Mouse (Mus musculus): ENCODE results near the gene Tedc2.

Tedc2 gene

DNA sequence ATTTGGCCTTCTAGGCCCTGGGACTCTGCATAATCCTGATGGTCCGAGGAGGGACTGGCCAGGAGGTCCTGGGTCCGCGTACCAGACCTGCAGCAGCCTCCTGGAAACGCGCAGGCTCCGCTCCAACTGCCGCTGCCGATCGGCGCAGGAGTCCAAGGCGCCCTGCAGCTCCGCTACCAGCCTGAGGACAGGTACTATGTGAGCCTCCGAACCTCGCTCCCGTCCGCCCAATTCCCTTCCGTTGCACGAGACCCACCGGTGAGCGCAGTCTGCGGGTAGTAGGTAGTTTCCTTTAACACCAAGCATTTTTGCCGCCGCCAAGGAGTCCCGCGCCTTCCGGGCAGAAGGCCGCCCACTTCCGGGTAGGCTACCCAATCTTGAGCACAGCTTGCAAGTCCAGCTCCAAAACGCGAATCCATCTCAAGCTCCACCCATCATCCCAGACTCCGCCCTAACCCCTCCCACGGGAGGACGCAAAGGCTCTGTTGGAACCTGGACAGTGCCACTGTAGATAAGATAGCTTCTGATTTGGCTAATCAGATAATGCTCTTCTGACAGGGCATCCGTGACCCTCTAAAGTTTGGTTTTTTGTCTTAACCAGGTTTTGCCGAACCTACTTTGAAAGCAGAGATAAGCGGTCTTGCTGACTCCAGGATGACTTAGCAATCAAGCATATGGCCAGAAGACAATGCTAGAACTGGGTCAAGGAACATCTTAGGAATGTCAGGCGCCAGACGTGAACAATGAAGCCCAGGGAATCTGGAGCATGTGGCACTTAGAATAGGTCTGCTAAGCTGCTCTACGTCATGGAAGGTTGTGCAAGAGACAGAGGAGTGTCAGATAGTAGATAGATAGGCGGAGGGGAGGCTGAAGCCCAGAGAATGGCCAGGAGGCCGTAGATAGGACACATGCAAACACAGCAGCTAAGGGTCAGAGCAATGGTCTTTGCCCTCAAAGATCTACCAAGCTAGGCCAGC lies at the start of gene Tedc2:
Gene Tedc2, minus strand, starts transcription at position 417 of the 977 bp plus-strand sequence.
- DNase-seq (ENCODE audit: low spot score in 2 of 2), result peak; percentile 87 to 95

DNA sequence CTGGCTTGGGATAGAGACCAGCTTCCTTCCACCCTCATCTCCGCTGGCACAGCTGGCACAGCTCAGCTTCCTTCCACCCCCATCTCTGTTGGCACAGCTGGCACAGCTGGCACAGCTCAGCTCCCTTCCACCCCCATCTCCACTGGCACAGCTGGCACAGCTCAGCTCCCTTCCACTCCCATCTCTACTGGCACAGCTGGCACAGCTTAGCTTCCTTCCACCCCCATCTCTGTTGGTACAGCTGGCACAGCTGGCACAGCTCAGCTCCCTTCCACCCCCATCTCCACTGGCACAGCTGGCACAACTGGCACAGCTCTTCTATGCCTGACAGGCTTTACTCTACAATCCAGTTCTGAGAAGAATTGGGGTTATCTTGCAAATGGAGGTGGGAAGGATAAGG lies 46.5 kb upstream of the Tedc2 start:
- no peak for DNase-seq (ENCODE audit: low spot score in 2 of 2)

DNA sequence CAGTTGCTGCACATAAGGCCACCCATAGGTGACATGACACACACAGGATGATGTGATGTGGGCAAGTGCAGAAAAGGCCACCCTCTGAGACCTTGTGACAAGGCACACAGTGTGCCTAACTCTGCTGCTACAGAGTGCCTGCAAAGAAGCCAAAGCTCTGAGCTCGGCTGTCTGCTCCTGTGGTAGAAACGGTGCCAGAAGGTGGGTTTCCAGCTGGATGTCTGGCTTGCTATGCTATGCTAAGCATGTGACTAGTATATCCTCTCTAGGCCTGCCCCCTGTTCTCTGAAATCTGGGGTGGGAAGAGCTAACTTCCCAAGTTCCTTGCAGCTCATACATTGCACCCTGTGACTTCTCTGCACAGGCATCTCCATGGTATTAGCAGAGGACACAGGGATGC lies 44.1 kb upstream of the Tedc2 start:
- DNase-seq (ENCODE audit: low spot score in 2 of 2), result no peak

DNA sequence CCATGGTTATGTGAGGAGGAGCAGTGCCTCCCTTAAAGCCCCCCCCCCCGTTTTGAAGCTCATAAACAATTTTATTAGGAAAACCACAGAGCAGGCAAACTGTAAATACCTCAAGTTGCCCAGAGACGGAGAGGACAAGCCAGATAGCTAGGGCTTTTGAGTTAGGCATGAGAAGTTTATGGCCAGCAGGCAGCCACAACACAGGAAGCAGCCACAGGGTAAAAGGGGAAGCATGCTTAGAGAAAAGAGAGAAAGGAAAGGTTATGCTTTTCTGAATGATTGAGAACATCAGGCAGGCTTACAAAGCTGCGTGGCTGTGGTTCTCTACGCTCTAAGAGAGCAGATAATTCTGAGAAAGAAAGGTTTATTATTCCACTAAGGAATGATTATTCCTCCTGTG lies 39.9 kb upstream of the Tedc2 start:
- DNase-seq (ENCODE audit: low spot score in 2 of 2), result no peak

DNA sequence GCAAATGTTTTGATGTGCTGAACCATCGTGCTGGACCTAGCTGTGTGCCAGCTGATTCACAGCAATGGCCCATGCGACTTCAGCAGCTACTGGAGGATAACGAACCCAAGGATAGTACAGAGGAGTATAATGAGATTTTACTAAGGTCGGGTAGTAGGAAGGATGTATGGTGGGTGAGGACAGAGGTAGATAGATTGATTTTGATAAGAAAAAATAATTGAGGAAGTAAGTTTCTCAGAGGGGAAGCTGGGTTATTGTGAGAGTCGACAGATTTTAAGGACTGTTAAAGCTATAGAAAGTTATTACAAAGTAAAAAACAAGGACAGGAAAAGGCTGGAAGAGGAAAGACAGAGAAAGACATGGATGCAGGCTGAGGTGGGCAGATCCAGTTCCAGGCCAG lies 39.1 kb upstream of the Tedc2 start:
- no peak for DNase-seq (ENCODE audit: low spot score in 2 of 2)

DNA sequence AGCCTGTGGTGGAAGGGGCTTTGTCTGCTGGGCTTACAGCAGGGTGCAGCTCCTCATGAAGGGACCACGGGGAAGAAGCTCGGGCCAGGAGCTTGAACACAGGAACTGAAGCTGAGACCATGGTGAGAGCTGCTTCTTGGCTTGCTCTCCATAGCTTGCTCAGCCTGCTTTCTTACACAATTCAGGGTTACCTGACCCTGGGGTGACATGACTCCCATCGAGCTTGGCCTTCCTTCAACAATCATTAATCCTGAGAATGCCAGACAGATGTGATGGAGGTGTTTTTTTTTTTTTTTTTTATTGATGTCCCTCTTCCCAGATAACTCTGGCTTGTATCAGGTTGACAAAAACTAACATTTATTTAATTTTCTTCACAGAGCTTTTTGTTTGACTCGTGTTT lies 38.3 kb upstream of the Tedc2 start:
- DNase-seq (ENCODE audit: low spot score in 2 of 2), result no peak

DNA sequence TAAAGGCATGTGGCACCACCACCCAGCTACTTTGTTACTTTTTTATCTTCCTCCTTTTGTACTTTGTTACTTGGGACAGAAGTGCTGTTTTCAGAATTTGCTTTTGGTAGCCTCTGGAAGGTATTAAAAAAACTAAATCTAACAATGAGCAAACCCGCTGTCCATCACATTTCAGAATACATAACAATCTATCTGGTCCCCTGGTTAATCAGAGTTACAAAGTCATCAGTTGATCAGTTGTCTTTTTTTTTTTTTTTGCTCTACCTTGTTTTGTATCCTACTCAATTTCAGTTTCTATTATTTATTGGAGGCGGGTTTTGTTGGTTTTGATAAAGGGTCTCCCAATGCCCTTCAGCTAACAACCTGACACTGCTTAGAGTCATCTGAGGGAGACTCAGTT lies 31.7 kb upstream of the Tedc2 start:
- DNase-seq (ENCODE audit: low spot score in 2 of 2), result no peak

DNA sequence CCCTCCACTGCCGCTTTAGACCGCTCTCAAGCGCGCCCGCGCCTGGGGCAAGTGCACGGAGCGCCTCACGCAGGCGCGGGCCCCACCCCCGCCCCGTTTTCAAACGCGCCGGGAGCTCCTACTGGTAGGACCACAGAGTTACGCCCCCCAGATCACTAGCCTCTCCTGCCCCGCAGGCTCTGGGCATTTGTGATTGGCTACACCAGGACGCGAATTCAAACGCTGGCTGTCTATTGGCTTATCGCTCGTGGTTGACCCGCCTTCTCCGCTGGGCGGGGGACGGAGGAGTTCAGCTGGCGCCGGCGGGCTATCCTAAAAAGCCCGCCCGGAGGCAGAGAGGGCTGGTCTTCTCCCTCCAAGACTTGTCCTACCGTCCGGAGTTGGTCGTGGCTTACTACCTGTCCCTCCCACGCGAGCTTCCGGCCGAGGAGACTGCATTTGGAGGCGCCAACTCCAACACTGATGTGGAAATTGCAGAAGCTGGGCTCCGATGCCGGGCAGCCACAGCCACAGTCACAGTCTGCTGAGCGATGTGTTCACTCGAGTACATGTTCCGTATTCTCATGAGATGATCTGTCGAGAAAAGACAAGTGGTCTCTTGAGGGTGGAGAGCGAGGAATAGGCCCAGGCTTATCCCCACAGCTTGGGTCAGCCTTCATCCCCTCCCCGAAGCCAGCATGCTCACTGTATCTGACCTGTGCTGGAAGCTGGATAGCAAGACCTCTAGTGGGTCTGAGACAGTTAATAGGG lies 30.8 kb upstream of the Tedc2 start, which contains the start of gene Ccnf:
Gene Ccnf, minus strand, starts transcription at position 165 of the 750 bp plus-strand sequence.
- DNase-seq (ENCODE audit: low spot score in 2 of 2), result peak; percentile 95 to 97

DNA sequence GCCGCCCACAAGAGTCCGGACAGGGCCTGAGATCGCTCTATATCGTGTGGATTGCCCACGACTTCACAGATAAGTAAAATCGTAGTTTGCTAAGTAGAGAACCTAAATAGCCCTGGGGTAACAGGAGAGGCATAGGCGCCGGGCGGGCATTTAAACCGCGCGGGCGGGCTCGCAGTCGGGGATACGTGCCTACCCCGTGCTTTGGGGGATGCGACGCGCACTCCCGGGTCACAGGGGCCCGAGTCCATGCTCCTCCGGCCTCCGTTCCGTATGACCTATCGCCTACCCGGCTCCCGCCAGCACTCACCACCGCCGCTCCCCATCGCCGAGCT lies 30.3 kb upstream of the Tedc2 start:
- no peak for DNase-seq (ENCODE audit: low spot score in 2 of 2)

DNA sequence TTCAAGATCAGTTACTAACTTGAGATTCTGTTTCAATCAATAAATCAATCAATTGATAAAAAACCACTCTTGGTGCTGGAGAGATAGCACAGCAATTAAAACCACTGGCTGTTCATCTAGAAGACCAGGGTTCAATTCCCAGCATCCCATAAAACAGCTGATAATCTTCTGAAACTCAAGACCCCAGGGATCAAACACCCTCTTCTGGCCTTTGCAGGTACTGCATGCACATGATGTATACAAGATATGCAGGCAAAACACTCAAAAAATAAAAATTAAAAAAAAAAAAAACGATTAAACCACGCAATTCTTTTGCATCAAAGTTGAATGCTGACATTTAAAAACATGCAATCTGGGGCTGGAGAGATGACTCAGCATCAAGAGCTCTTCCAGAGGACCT lies 28.0 kb upstream of the Tedc2 start:
- no peak for DNase-seq (ENCODE audit: low spot score in 2 of 2)

DNA sequence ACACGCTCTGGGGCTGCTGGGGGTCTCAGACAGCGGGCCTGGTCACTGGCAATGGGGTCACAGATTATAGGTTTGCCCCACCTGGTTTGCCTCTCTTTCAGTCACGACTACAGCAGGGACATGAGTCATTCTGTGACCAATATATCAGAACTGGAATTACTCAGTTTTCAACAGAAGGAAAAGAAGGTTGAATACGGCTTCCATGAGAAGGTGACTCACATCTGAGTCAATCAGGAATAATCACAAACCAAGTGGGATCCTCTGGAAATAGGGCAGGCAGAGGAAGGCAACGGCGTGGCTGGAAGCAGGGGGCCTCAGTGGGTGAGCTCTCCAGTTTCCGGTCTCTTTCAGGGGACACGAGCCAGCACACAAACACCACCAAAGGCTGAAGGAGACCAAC lies 23.4 kb upstream of the Tedc2 start:
- DNase-seq (ENCODE audit: low spot score in 2 of 2), result peak; percentile 13 to 32

DNA sequence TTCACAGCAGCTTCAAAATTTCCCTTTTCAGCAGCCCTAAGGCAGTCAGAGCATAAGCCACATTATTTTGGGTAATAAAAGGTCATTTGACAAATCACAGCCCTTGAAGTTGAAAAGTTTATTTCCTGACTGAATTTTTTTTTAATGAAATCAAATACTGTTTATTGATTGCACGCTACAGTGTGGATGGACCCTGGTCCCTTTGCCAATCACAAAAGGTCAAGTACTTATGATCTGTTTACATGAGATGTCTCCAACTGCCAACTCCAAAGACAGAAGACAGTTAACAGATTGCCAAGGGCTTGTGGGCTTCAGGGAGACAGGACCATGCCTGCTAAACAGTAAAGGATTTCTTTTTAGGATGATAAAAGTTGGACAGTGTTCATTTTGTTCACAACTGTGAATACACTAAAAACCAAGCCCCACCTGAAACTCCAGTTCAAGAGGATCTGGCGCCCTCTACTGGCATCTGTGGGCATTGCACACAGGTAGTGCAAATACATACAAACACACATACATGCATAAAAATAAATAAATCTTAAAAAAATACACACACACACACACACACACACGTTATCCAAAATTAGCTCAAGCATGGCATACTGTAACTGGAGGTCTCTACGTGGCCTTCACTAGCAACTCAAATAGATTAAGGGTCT lies 22.8 kb upstream of the Tedc2 start:
- DNase-seq (ENCODE audit: low spot score in 2 of 2), result no peak

DNA sequence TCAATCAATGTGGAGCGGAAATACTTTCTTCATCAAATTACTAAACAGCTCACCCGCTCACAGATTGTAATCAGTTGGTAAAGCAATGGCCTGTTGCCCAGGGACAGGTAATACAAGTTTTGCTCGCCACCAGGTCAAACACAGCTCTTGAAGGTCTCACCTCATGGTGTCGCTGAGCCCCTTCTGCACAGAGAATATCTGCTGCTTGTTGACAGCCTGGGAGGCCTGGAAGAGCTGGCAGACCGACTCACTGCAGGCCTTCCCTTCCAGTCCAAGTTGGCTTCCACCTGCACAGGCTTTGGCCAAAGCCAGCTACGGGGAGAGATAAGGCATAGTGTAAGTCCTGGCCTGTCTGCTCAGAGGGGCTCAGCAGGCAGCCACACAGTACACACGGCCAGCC lies 16.3 kb upstream of the Tedc2 start:
- DNase-seq (ENCODE audit: low spot score in 2 of 2), result no peak

DNA sequence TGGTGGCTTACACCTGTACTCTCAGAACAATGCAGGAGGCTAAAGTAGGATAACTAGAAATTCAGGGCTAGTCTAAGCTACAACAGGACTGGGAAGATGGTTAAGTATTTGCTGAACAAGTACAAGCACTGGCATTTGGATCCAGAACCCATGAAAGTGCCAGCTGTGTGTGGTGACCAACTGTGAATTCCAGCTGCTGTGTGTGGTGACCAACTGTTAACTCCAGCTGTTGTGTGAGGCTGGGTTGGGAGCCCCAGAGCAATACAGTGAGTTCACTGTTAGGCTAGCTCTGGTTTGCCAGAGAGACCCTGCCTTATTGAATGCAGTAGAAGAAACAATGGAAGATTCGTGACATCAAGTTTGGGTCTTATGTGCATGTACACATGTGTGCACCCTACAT lies 15.8 kb upstream of the Tedc2 start:
- DNase-seq (ENCODE audit: low spot score in 2 of 2), result no peak

DNA sequence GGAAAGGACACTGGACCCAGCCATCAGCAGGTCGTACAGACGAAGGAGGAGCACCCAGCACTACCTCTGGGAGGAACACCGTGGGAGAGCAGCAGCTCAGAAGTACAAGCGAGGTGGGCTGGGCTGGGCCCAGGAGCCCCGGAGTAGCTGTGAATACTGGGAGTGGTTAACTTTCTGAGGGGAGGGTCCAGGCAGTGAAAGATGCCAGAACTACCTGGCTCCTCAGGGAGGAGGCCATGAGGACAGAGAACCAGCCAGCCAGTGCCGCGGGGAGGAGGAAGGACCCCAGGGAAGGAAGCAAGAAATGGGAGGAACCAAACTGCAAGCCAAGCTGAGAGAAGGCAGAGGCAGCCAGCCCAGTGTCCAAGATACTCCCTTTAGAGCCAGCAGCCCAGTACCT lies 7.3 kb upstream of the Tedc2 start:
- DNase-seq (ENCODE audit: low spot score in 2 of 2), result no peak

DNA sequence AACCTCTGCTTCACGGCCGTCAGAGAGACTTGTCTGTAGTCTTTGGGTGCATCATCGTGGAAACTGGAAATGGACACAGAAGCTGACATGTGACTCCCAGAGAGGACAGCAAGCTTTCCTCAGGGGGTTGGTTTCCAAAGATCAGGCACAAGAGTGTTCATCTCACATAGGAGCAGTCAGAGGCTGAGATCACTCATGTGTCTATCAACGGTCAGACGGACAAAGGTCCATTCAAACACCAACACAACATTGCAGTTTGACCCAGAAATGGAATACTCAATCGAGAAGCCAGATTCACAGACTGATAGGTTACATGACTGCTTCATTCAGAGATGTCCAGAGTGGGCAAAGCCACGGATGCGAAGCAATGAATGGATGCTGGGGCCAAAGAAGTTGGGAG lies 6.1 kb upstream of the Tedc2 start:
- DNase-seq (ENCODE audit: low spot score in 2 of 2), result no peak

DNA sequence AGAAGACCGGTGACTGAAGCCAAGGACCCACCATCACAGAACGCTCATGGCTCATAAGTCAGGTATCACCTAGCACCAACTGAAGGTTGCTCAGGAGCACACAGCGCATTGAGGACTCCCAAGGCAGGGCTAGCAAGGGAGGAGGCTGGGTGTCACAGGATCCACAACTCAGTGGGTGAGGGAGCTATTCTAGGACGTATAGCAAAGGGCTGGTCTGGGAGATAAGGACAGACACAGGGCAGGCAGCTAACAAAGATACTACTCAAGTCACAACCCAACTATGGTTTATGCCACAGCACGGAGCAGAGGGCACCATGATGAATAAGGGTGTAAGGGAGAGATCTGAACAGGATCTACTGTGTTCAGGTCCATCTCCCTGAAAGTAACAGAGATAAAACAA lies 5.2 kb upstream of the Tedc2 start:
- no peak for DNase-seq (ENCODE audit: low spot score in 2 of 2)

DNA sequence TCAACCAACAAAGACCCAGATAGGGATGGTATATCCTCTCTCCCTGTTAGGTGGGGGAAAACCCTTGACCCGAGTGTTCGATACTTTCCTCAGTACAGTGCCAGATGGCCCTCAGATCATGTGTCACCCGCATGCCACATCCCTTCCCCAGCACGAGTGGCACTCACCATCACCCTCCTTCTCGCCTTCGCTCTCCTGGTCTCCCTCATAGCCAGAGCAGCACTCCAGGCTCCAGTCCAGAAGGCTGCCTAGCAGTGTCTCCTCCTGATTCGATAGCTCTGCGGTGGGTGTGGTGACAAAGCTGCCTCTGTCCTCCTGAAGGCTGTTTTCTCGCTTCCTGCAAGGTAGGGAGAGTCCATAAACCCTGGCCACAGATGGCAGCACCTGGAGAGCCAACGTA lies 4.1 kb upstream of the Tedc2 start:
- DNase-seq (ENCODE audit: low spot score in 2 of 2), result no peak

DNA sequence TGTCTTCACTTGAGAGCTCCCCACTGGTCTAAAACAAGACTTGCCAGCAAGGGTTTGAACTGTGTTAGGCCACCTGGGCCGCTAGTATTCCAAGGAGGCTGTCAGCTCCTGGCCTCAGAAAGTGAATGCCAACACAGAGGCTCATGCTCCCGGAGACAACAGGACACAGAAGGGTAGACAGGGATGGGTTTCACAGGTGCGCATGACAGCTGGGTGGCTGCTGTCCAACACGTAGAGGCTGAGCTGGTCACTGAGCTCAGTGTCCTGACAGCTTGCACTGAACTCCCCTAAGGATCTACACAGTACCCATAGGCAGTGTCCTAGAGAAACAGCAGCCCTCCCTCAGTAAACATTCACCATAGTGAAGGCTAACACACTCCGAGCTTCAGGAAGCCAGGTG lies 2.9 kb upstream of the Tedc2 start:
- DNase-seq (ENCODE audit: low spot score in 2 of 2), result no peak

DNA sequence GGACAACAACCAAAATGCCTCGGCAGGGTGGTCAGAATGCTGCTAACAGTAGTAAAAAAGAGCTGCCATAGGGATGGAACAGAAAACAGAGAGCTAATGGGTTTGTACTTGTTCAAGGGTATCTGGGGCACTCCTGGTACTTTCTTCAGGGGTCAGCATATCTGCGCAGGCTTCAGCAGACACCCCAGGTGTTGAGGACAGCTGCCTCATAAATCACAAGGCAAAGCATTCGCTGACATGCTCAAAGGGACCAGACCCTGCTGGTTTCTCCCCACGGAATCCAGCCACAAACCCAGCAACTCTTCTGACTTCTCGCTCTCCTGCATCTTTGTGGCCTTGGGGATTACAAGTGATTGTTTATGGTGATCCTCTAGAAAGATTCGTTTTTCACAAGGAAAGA lies 2.0 kb upstream of the Tedc2 start:
- no peak for DNase-seq (ENCODE audit: low spot score in 2 of 2)

DNA sequence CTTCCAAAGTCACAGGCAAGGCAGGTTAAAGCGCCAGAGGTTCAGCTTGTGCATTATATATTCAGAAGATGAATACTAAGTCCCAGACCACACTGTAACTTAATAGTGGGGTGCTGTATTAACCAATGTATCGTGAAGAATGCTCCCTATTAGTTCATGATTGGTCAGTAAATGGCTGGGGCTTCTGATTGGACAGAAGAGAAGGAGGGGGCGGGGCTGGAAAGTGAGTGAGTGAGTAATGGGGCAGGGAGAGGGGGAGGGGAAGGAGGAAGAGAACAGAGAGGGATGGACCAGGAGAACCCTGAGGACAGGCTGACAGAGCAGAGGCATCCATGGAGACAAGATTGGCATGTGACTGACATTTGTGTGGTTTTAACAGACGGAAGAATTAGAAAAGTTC lies 3.8 kb downstream of the Tedc2 start:
- no peak for DNase-seq (ENCODE audit: low spot score in 2 of 2)

DNA sequence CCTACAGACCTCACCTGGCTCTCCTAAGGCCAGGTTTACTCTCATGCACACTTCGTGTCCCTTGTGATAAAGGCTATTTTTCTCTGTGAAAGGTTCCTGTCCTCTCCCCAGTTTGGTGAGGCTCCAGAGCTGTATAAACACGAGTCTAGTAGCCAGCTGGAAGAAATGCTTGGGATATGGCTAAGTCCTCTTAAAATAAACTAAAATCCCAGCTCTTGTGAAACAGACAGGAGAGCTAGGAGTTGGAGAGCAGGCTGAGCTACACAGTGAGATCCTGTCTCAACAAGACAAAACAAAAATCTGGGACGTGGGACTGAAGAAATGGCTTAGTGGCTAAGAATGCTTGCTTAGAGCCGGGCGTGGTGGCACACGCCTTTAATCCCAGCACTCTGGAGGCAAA lies 7.5 kb downstream of the Tedc2 start:
- no peak for DNase-seq (ENCODE audit: low spot score in 2 of 2)

All from frontal cortex, postnatal 36 days (tissue).